16 mouse cellular contexts compared by ENCODE assay signal in genomic region chr3:109323447-109324300, GRCm38 (mm10). TPM values are rescaled to one million over a fixed set of nuclear protein-coding genes. Genes with fewer than 3 reads are reported as not detected.
DNase-seq lines count a peak whose midpoint lies in the region; ATAC-seq and TF ChIP-seq lines count a peak whose summit lies in the region.
"Had no signal": no experiment of that assay in that cellular context is flagged by ENCODE, and none has a peak within 500 bp of the region (broad histone marks: within the 10 kb centered on the region; RNA-seq: fewer than 3 reads in every experiment).

No protein-coding gene starts in this region.

- H3K79me2 ChIP-seq in MEL (ENCODE audit: control insufficient read depth, insufficient read depth, low read length, poor library complexity) = no peaks in the 10 kb centered on the region

- no peak for TF ChIP-seq EP300 in MEL (IDR thresholded peaks at IDR 0.05; ENCODE audit: low read depth in 1 of 2, low read length in 2 of 2)
- TF ChIP-seq EP300 in stomach, postnatal 0 days (optimal IDR thresholded peaks at IDR 0.05) = no peak

- H3K27ac ChIP-seq in forebrain, postnatal 0 days (ENCODE audit: low read depth, low read length) = no peak overlapping the region
- H3K27ac ChIP-seq in forebrain, embryonic 14.5 days (ENCODE audit: low read depth, low read length) = no peak overlapping the region
- no peak overlapping the region for H3K27ac ChIP-seq in MEL (ENCODE audit: control insufficient read depth, low read depth, low read length)
- no peak overlapping the region for H3K27ac ChIP-seq in embryonic facial prominence, embryonic 10.5 days (replicated peaks)
- no peak overlapping the region for H3K27ac ChIP-seq in stomach, postnatal 0 days (replicated peaks)
- H3K27ac ChIP-seq: heart, embryonic 13.5 days; hindbrain, embryonic 15.5 days; kidney, embryonic 15.5 days; liver, embryonic 13.5 days; macrophage had no signal

- H3K9ac ChIP-seq in forebrain, postnatal 0 days = no peak overlapping the region
- no peak overlapping the region for H3K9ac ChIP-seq in forebrain, embryonic 14.5 days (ENCODE audit: low read length)
- no peak overlapping the region for H3K9ac ChIP-seq in MEL (ENCODE audit: control insufficient read depth, low read depth, low read length, poor library complexity, severe bottlenecking)
- H3K9ac ChIP-seq in stomach, postnatal 0 days (ENCODE audit: low read length) = no peak overlapping the region
- H3K9ac ChIP-seq: heart, embryonic 13.5 days; hindbrain, embryonic 15.5 days; kidney, embryonic 15.5 days; liver, embryonic 13.5 days had no signal

- no peak overlapping the region for H3K4me3 ChIP-seq in forebrain, postnatal 0 days (ENCODE audit: low read depth, low read length)
- no peak overlapping the region for H3K4me3 ChIP-seq in forebrain, embryonic 14.5 days (ENCODE audit: low read depth, low read length)
- H3K4me3 ChIP-seq in MEL (ENCODE audit: control insufficient read depth in 1 of 2, insufficient read depth in 1 of 2, low read depth in 2 of 2, low read length in 2 of 2) = no peak overlapping the region
- H3K4me3 ChIP-seq in embryonic facial prominence, embryonic 10.5 days = no peak overlapping the region
- no peak overlapping the region for H3K4me3 ChIP-seq in stomach, postnatal 0 days (ENCODE audit: low read depth, low read length)
- H3K4me3 ChIP-seq: heart, embryonic 13.5 days; hindbrain, embryonic 15.5 days; kidney, embryonic 15.5 days; liver, embryonic 13.5 days; myocyte had no signal

- whole genome bisulfite sequencing in forebrain, postnatal 0 days = 61% methylated on average over 7 of the region's 7 CpGs
- WGBS in forebrain, embryonic 14.5 days = 65% methylated on average over 7 of the region's 7 CpGs
- WGBS in embryonic facial prominence, embryonic 10.5 days = 63% methylated on average over 7 of the region's 7 CpGs
- 55% methylated on average over 7 of the region's 7 CpGs for WGBS in stomach, postnatal 0 days

- TF ChIP-seq POLR2A in MEL (IDR thresholded peaks at IDR 0.05; ENCODE audit: control insufficient read depth in 1 of 2, insufficient read depth in 1 of 2, low read depth in 1 of 2, low read length in 2 of 2, poor library complexity in 1 of 2) = no peak

- TF ChIP-seq RAD21 in MEL (IDR thresholded peaks at IDR 0.05; ENCODE audit: low read depth, low read length) = no peak

- peak; percentile 32; the same call in 1 of the 2 replicates for ATAC-seq in forebrain, postnatal 0 days
- no peak for ATAC-seq in forebrain, embryonic 14.5 days
- ATAC-seq in megakaryocyte, adult 5-6 weeks (ENCODE audit: poor library complexity, severe bottlenecking) = peak; percentile 73
- ATAC-seq in stomach, postnatal 0 days (ENCODE audit: low FRiP score, low TSS enrichment) = no peak

- no peak for DNase-seq in forebrain, postnatal 0 days
- DNase-seq in forebrain, embryonic 14.5 days (ENCODE audit: low spot score) = no peak
- DNase-seq in MEL (ENCODE audit: low read depth, low spot score) = peak; percentile 22
- DNase-seq in thymus, postnatal 14 days = peak; percentile 78
- no peak for DNase-seq in cerebellum, adult 9-10 months
- DNase-seq in embryonic facial prominence, embryonic 10.5 days (ENCODE audit: low spot score) = no peak
- DNase-seq in stomach, postnatal 0 days (ENCODE audit: low spot score) = no peak
- DNase-seq: adrenal gland, postnatal 10 days; gastrocnemius, postnatal 25 days; liver, embryonic 13.5 days had no signal

- H3K36me3 ChIP-seq in forebrain, postnatal 0 days (ENCODE audit: insufficient read depth) = no peaks in the 10 kb centered on the region
- no peaks in the 10 kb centered on the region for H3K36me3 ChIP-seq in forebrain, embryonic 14.5 days (ENCODE audit: control insufficient read depth, insufficient read depth, low read length)
- no peaks in the 10 kb centered on the region; a peak in 1 of 4 replicates for H3K36me3 ChIP-seq in MEL (ENCODE audit: control insufficient read depth in 1 of 2, insufficient read depth in 2 of 2, low read length in 2 of 2)
- no peaks in the 10 kb centered on the region for H3K36me3 ChIP-seq in embryonic facial prominence, embryonic 10.5 days (replicated peaks)
- no peaks in the 10 kb centered on the region for H3K36me3 ChIP-seq in stomach, postnatal 0 days (ENCODE audit: control insufficient read depth, insufficient read depth, low read length)
- H3K36me3 ChIP-seq: heart, embryonic 13.5 days; hindbrain, embryonic 15.5 days; kidney, embryonic 15.5 days; liver, embryonic 13.5 days had no signal

- TF ChIP-seq CTCF in forebrain, postnatal 0 days (IDR thresholded peaks at IDR 0.05; ENCODE audit: low read depth) = no peak
- TF ChIP-seq CTCF in MEL (IDR thresholded peaks at IDR 0.05 in 2 of 3, conservative IDR thresholded peaks at IDR 0.05 in 1 of 3; ENCODE audit: control insufficient read depth in 1 of 3, insufficient read depth in 1 of 3, low read depth in 2 of 3, low read length in 3 of 3, poor library complexity in 1 of 3, severe bottlenecking in 1 of 3) = no peak
- TF ChIP-seq CTCF in stomach, postnatal 0 days (IDR thresholded peaks at IDR 0.05; ENCODE audit: low read depth) = no peak

- no peaks in the 10 kb centered on the region for H3K27me3 ChIP-seq in forebrain, postnatal 0 days (ENCODE audit: insufficient read depth, low read length)
- no peaks in the 10 kb centered on the region for H3K27me3 ChIP-seq in forebrain, embryonic 14.5 days (replicated peaks; ENCODE audit: control insufficient read depth, insufficient read depth, low read length)
- H3K27me3 ChIP-seq in MEL (ENCODE audit: control insufficient read depth in 1 of 2, insufficient read depth in 2 of 2, low read length in 2 of 2) = no peaks in the 10 kb centered on the region; a peak in 1 of 4 replicates
- no peaks in the 10 kb centered on the region for H3K27me3 ChIP-seq in embryonic facial prominence, embryonic 10.5 days (replicated peaks; ENCODE audit: low read depth, poor library complexity, severe bottlenecking)
- H3K27me3 ChIP-seq in stomach, postnatal 0 days (ENCODE audit: control insufficient read depth, insufficient read depth, low read length) = no peaks in the 10 kb centered on the region
- H3K27me3 ChIP-seq: heart, embryonic 13.5 days; hindbrain, embryonic 15.5 days; kidney, embryonic 15.5 days; liver, embryonic 13.5 days had no signal

- H3K9me3 ChIP-seq in forebrain, postnatal 0 days (ENCODE audit: low read length) = no peaks in the 10 kb centered on the region
- H3K9me3 ChIP-seq in forebrain, embryonic 14.5 days (replicated peaks; ENCODE audit: control insufficient read depth, low read length) = no peaks in the 10 kb centered on the region
- H3K9me3 ChIP-seq in MEL (replicated peaks; ENCODE audit: insufficient read depth, low read length) = no peaks in the 10 kb centered on the region
- H3K9me3 ChIP-seq in embryonic facial prominence, embryonic 10.5 days = no peaks in the 10 kb centered on the region
- no peaks in the 10 kb centered on the region for H3K9me3 ChIP-seq in stomach, postnatal 0 days (ENCODE audit: control insufficient read depth, low read length)
- H3K9me3 ChIP-seq: heart, embryonic 13.5 days; hindbrain, embryonic 15.5 days; kidney, embryonic 15.5 days; liver, embryonic 13.5 days had no signal

- no peaks in the 10 kb centered on the region for H3K4me1 ChIP-seq in forebrain, postnatal 0 days (ENCODE audit: insufficient read depth)
- H3K4me1 ChIP-seq in forebrain, embryonic 14.5 days (ENCODE audit: control insufficient read depth, insufficient read depth, low read length) = no peaks in the 10 kb centered on the region
- H3K4me1 ChIP-seq in MEL (ENCODE audit: control insufficient read depth in 1 of 2, insufficient read depth in 2 of 2, low read length in 2 of 2) = no peaks in the 10 kb centered on the region
- H3K4me1 ChIP-seq in embryonic facial prominence, embryonic 10.5 days = peaks cover 6% of the 10 kb centered on the region; the same call in 1 of the 2 replicates
- no peaks in the 10 kb centered on the region for H3K4me1 ChIP-seq in stomach, postnatal 0 days (replicated peaks; ENCODE audit: control insufficient read depth, insufficient read depth)
- H3K4me1 ChIP-seq: hindbrain, embryonic 15.5 days; kidney, embryonic 15.5 days; liver, embryonic 13.5 days had no signal

- no peak overlapping the region for H3K4me2 ChIP-seq in forebrain, postnatal 0 days (ENCODE audit: low read depth)
- no peak overlapping the region for H3K4me2 ChIP-seq in forebrain, embryonic 14.5 days (ENCODE audit: low read length)
- H3K4me2 ChIP-seq in stomach, postnatal 0 days (replicated peaks; ENCODE audit: low read depth) = no peak overlapping the region
- H3K4me2 ChIP-seq: heart, embryonic 13.5 days; hindbrain, embryonic 15.5 days; kidney, embryonic 15.5 days; liver, embryonic 13.5 days had no signal

TF ChIP-seq in MEL, 35 proteins besides CTCF, POLR2A, EP300 and RAD21:
- TF ChIP-seq CHD2 (IDR thresholded peaks at IDR 0.05; ENCODE audit: low read length) (no peak), MYB (IDR thresholded peaks at IDR 0.05; ENCODE audit: low read depth, low read length) (no peak), MYC (IDR thresholded peaks at IDR 0.05; ENCODE audit: low read depth, low read length) (no peak), NELFE (IDR thresholded peaks at IDR 0.05; ENCODE audit: low read depth, low read length) (no peak), UBTF (IDR thresholded peaks at IDR 0.05; ENCODE audit: borderline replicate concordance, insufficient read depth, low read depth, low read length) (no peak), ZKSCAN1 (IDR thresholded peaks at IDR 0.05; ENCODE audit: low read depth, low read length) (no peak), USF1 (IDR thresholded peaks at IDR 0.05; ENCODE audit: low read depth, low read length) (no peak), MAX (IDR thresholded peaks at IDR 0.05; ENCODE audit: low read length) (no peak), TAL1 (IDR thresholded peaks at IDR 0.05; ENCODE audit: low read length) (no peak), MAFK (IDR thresholded peaks at IDR 0.05; ENCODE audit: borderline replicate concordance, low read depth, low read length) (no peak)

RNA-seq across cellular contexts. Expression of gene Vav3, which starts 16.8 kb away (rescaled TPM):
- 7.9 and 9.0 TPM in 2 replicates for total RNA-seq in forebrain, postnatal 0 days (2014; rRNA removed)
- polyA plus RNA-seq in forebrain, postnatal 0 days (2015; fragmentation: Nextera tagmentation; extraction: Ambion mirVana) = 4.6 and 7.7 TPM in 2 replicates
- 7.4 and 7.5 TPM in 2 replicates for polyA plus RNA-seq in forebrain, embryonic 14.5 days (2014; fragmentation: Nextera tagmentation; extraction: Ambion mirVana)
- not detected in 2 replicates for total RNA-seq in MEL (2012; rRNA removed)
- polyA plus RNA-seq in MEL (2012; ENCODE audit: insufficient read depth in 1 of 2, insufficient read length in 2 of 2, low read depth in 1 of 2, low replicate concordance in 2 of 2, missing spikeins in 1 of 2) = not detected
- total RNA-seq in megakaryocyte, adult 5-6 weeks (2015) = 44.2 and 49.7 TPM in 2 replicates
- total RNA-seq in megakaryocyte, adult 5-6 weeks (2017) = 60.9 and 67.8 TPM in 2 replicates
- polyA plus RNA-seq in embryonic facial prominence, embryonic 10.5 days (2016; fragmentation: Nextera tagmentation; extraction: Ambion mirVana) = 5.3 and 6.1 TPM in 2 replicates
- polyA plus RNA-seq in stomach, postnatal 0 days (2015; fragmentation: Nextera tagmentation; extraction: Ambion mirVana) = 20.2 and 20.4 TPM in 2 replicates

Comparison
In these comparisons a context has a peak if more than half of its experiments do, and no peak if none do; other contexts are left out.
1. ATAC-seq: peak in forebrain, postnatal 0 days (single experiment) and megakaryocyte, adult 5-6 weeks (single experiment); none in forebrain, embryonic 14.5 days (single experiment) and stomach, postnatal 0 days (single experiment).
2. DNase-seq: peak in MEL (single experiment) and thymus, postnatal 14 days (single experiment); none in forebrain, postnatal 0 days (single experiment), forebrain, embryonic 14.5 days (single experiment), cerebellum, adult 9-10 months (single experiment), embryonic facial prominence, embryonic 10.5 days (single experiment) and stomach, postnatal 0 days (single experiment).